Mouse (Mus musculus) embryo, embryonic 10.5 days (tissue): ENCODE data around the gene Olfr56.
"Not testable (repeated sequence)": the region's sequence is repeated elsewhere in the genome, so short reads cannot be mapped to it uniquely, and the experiment has no call there.

Experiments
- DNase-seq: peaks from one replicate; pipeline ENCODE4 v3.0.0-alpha.2; 2015; ENCODE audit warnings: low spot score

The Olfr56 gene

GRCm38 (mm10) chr11:49175345-49175744, 196.7 kb downstream of the Olfr56 start:
- DNase-seq, result no peak

- DNase-seq, result not testable (repeated sequence)
Observed at GRCm38 (mm10) chr11:49176047-49176779, 197.5 kb downstream of the Olfr56 start.

GRCm38 (mm10) chr11:49183172-49183571, 204.5 kb downstream of the Olfr56 start:
- no peak for DNase-seq
